Mouse (Mus musculus) frontal cortex, adult (tissue): ENCODE measurements at regions not wholly inside any gene's neighbourhood (a gene's known extent, or its start where the extent isn't known, plus 50 kb on each side); places are given as distances from the start of the nearest gene placed in this dataset.
A peak's percentile ranks its signal among the peaks of the same experiment; 100 is the strongest.

Experiments
- ATAC-seq: cut with Nextera tagmentation; 2 replicates; pipeline ENCODE4 v1.9.2; 2017; ENCODE audit warnings: mild to moderate bottlenecking, moderate library complexity, mixed read lengths; ENCODE audit not compliant: low TSS enrichment

- ATAC-seq, result peak; percentile 100
Measured at GRCm38 (mm10) chr12:14687263-14687662, 535.4 kb upstream of the Fam84a start.

- no peak for ATAC-seq
Measured at GRCm38 (mm10) chr12:14676230-14676629, 524.4 kb upstream of the Fam84a start.

- ATAC-seq, result peak; percentile 88
Measured at GRCm38 (mm10) chr12:14665909-14666308, 514.1 kb upstream of the Fam84a start.
